Mouse (Mus musculus) CH12.LX (cell line): ENCODE measurements around the gene Pdcd1. TPM values are rescaled to one million over a fixed set of nuclear protein-coding genes. Genes with fewer than 3 reads are reported as not detected.
"Not testable (repeated sequence)": the region's sequence is repeated elsewhere in the genome, so short reads cannot be mapped to it uniquely, and the experiment has no call there.

Source experiments
- DNase-seq: peaks from one replicate; pipeline ENCODE4 v3.0.0-alpha.2; 2013; ENCODE audit errors: extremely low read depth
- H3K27ac ChIP-seq: 2 replicates; pipeline ENCODE4 v1.5.1; 2012; ENCODE audit warnings: low read depth, mild to moderate bottlenecking, control low read depth, moderate library complexity; ENCODE audit not compliant: insufficient read depth
- H3K27me3 ChIP-seq: replicated peaks from 2 replicates; pipeline ENCODE3; 2012; ENCODE audit warnings: inconsistent platforms
- H3K36me3 ChIP-seq, 2 experiments: replicated peaks in 1 of 2; 2 replicates each; pipeline versions ENCODE3 to v1.6.1; 2012; ENCODE audit warnings: inconsistent platforms in 1 of 2, low read length in 1 of 2, mild to moderate bottlenecking in 1 of 2, mixed read lengths in 1 of 2, moderate library complexity in 1 of 2; ENCODE audit not compliant: control insufficient read depth in 1 of 2, insufficient read depth in 1 of 2
- H3K4me1 ChIP-seq, 2 experiments: 2 replicates each; pipeline ENCODE4 v1.6.1; 2012; ENCODE audit warnings: inconsistent platforms in 1 of 2, moderate library complexity in 1 of 2; ENCODE audit not compliant: insufficient read depth in 2 of 2, control insufficient read depth in 1 of 2
- H3K4me2 ChIP-seq: 2 replicates; pipeline ENCODE4 v1.6.1; 2012; ENCODE audit warnings: low read depth, mild to moderate bottlenecking, control low read depth; ENCODE audit not compliant: poor library complexity, insufficient read depth, severe bottlenecking
- H3K4me3 ChIP-seq, 3 experiments: fragments of 150-350 bp in 1 of 3; sonication (generic) in 1 of 3; replicated peaks in 1 of 3; 2 replicates each; pipeline versions ENCODE3 to v1.5.1; 2011 to 2012; ENCODE audit warnings: low read depth in 2 of 3, low read length in 2 of 3, mild to moderate bottlenecking in 2 of 3, moderate library complexity in 2 of 3, control low read depth in 1 of 3, improper control_type of control experiment in 1 of 3, inconsistent platforms in 1 of 3, mixed read lengths in 1 of 3; ENCODE audit not compliant: poor library complexity in 1 of 3
- H3K79me2 ChIP-seq: replicated peaks from 2 replicates; pipeline ENCODE4 v1.6.1; 2012; ENCODE audit warnings: mild to moderate bottlenecking, moderate library complexity; ENCODE audit not compliant: control insufficient read depth, poor library complexity, insufficient read depth, severe bottlenecking; ENCODE audit errors: extremely low read depth
- H3K9ac ChIP-seq: 2 replicates; pipeline ENCODE4 v1.6.1; 2012; ENCODE audit warnings: low read depth, mild to moderate bottlenecking, control low read depth, moderate library complexity; ENCODE audit not compliant: insufficient read depth
- H3K9me3 ChIP-seq: replicated peaks from 2 replicates; pipeline ENCODE3; 2012; ENCODE audit warnings: low read length, inconsistent platforms, mixed read lengths
- BHLHE40 ChIP-seq: IDR thresholded peaks from 2 replicates; pipeline ENCODE4 v1.6.1; 2011; ENCODE audit warnings: mild to moderate bottlenecking, low read depth, low read length, improper control_type of control experiment
- CHD2 ChIP-seq: IDR thresholded peaks from 2 replicates; pipeline ENCODE4 v1.6.1; 2011; ENCODE audit warnings: low read length, improper control_type of control experiment
- CTCF ChIP-seq, 2 experiments: IDR thresholded peaks in 1 of 2; conservative IDR thresholded peaks in 1 of 2; 2 replicates each; pipeline ENCODE4 v1.5.1; 2011 to 2012; ENCODE audit warnings: low read depth in 2 of 2, low read length in 2 of 2, improper control_type of control experiment in 1 of 2, inconsistent platforms in 1 of 2, mild to moderate bottlenecking in 1 of 2, moderate library complexity in 1 of 2
- ETS1 ChIP-seq: conservative IDR thresholded peaks from 2 replicates; pipeline ENCODE4 v1.6.1; 2012; ENCODE audit warnings: low read depth, mild to moderate bottlenecking, inconsistent platforms, low read length, improper control_type of control experiment, moderate library complexity
- GABPA ChIP-seq: IDR thresholded peaks from 2 replicates; pipeline ENCODE4 v1.6.1; 2012; ENCODE audit warnings: low read depth, low read length, improper control_type of control experiment, inconsistent platforms; ENCODE audit not compliant: insufficient replicate concordance
- JUN ChIP-seq: IDR thresholded peaks from 2 replicates; pipeline ENCODE4 v1.6.1; 2011; ENCODE audit warnings: low read depth, mild to moderate bottlenecking, low read length, improper control_type of control experiment, moderate library complexity; ENCODE audit not compliant: insufficient read depth
- MAX ChIP-seq: IDR thresholded peaks from 2 replicates; pipeline ENCODE4 v1.6.1; 2011; ENCODE audit warnings: low read length, improper control_type of control experiment
- MXI1 ChIP-seq: IDR thresholded peaks from 2 replicates; pipeline ENCODE4 v1.6.1; 2011; ENCODE audit warnings: mild to moderate bottlenecking, low read depth, low read length, improper control_type of control experiment
- MYC ChIP-seq: IDR thresholded peaks from 2 replicates; pipeline ENCODE4 v1.6.1; 2011; ENCODE audit warnings: low read depth, mild to moderate bottlenecking, improper control_type of control experiment, low read length
- NELFE ChIP-seq: IDR thresholded peaks from 2 replicates; pipeline ENCODE4 v1.6.1; 2011; ENCODE audit warnings: low read depth, low read length, improper control_type of control experiment
- NRF1 ChIP-seq: IDR thresholded peaks from 2 replicates; pipeline ENCODE4 v1.6.1; 2014; ENCODE audit warnings: low read depth, mild to moderate bottlenecking, inconsistent platforms, low read length, improper control_type of control experiment, moderate library complexity
- PAX5 ChIP-seq: IDR thresholded peaks from 2 replicates; pipeline ENCODE4 v1.6.1; 2012; ENCODE audit warnings: low read length, inconsistent platforms, mixed read lengths
- POLR2A ChIP-seq: IDR thresholded peaks from 2 replicates; pipeline ENCODE4 v1.6.1; 2011; ENCODE audit warnings: low read depth, mild to moderate bottlenecking, improper control_type of control experiment, low read length
- RAD21 ChIP-seq: IDR thresholded peaks from 2 replicates; pipeline ENCODE4 v1.6.1; 2011; ENCODE audit warnings: low read depth, mild to moderate bottlenecking, low read length, improper control_type of control experiment, moderate library complexity
- RCOR1 ChIP-seq: conservative IDR thresholded peaks from 2 replicates; pipeline ENCODE4 v1.6.1; 2012; ENCODE audit warnings: low read depth, mild to moderate bottlenecking, inconsistent platforms, low read length, improper control_type of control experiment
- SIN3A ChIP-seq: IDR thresholded peaks from 2 replicates; pipeline ENCODE4 v1.6.1; 2012; ENCODE audit warnings: low read length, improper control_type of control experiment, inconsistent platforms
- SMC3 ChIP-seq: IDR thresholded peaks from 2 replicates; pipeline ENCODE4 v1.6.1; 2011; ENCODE audit warnings: low read depth, low read length, improper control_type of control experiment
- TBP ChIP-seq: conservative IDR thresholded peaks from 2 replicates; pipeline ENCODE4 v1.6.1; 2011; ENCODE audit warnings: low read depth, low read length, improper control_type of control experiment
- UBTF ChIP-seq: IDR thresholded peaks from 2 replicates; pipeline ENCODE4 v1.6.1; 2012; ENCODE audit warnings: low read depth, mild to moderate bottlenecking, inconsistent platforms, low read length, improper control_type of control experiment, moderate library complexity
- USF2 ChIP-seq: conservative IDR thresholded peaks from 2 replicates; pipeline ENCODE4 v1.6.1; 2011; ENCODE audit warnings: low read depth, low read length, improper control_type of control experiment
- ZC3H11A ChIP-seq: IDR thresholded peaks from 2 replicates; pipeline ENCODE4 v1.6.1; 2012; ENCODE audit warnings: low read depth, mild to moderate bottlenecking, inconsistent platforms, low read length, improper control_type of control experiment
- dilution Hi-C: fragments of 300-500 bp; cut with MboI; formaldehyde crosslinking; loops from 2 replicates; pipeline ENCODE4 v1.14.3; 2020; ENCODE audit warnings: low sequenced_read_pairs; ENCODE audit not compliant: extremely low pct_unique_long_range_greater_than_20kb, extremely low pct_ligation_motif_present
- in situ Hi-C: fragments of 300-500 bp; cut with MboI; formaldehyde crosslinking; loops from 3 replicates; pipeline ENCODE4 v1.14.3; 2019; ENCODE audit warnings: low sequenced_read_pairs, low pct_ligation_motif_present, low pct_unique_long_range_greater_than_20kb, mixed read lengths
- polyA plus RNA-seq: library from polyadenylated mRNA; unstranded; fragments of >175 nt; gene quantifications from 2 replicates; pipeline ENCODE4 v1.2.1, GENCODE M21; 2012; ENCODE audit warnings: low read depth; ENCODE audit not compliant: insufficient read length
- total RNA-seq, 2 experiments: library from RNA; depleted of rRNA; stranded (reverse); fragments of 300-350 nt in 1 of 2; fragments of >200 nt in 1 of 2; gene quantifications; 2 replicates each; pipeline ENCODE4 v1.2.3; 2012 to 2014

Gene Pdcd1
- total and polyA plus RNA-seq, 3 experiments, result 26.4 to 35.1 (median 30.1) TPM

- dilution Hi-C loops (no loop called here), in situ Hi-C loops (no loop called here)
- Histone ChIP-seq H3K79me2 (no peaks in the 10 kb centered on the region), H3K4me2 (no peak within 1 kb of the TSS), H3K27me3 (no peaks in the 10 kb centered on the region), H3K4me1 (peaks cover under 1 to 3% of the 10 kb centered on the region in 2 experiments; a peak in 2 of 4 replicates), H3K9me3 (no peaks in the 10 kb centered on the region), H3K4me3 (no peak within 1 kb of the TSS), H3K27ac (no peak within 1 kb of the TSS), H3K9ac (no peak within 1 kb of the TSS), H3K36me3 (no peaks in the 10 kb centered on the region)
- TF ChIP-seq BHLHE40 (no peak), MXI1 (no peak), CHD2 (no peak), NRF1 (no peak), SIN3A (no peak), POLR2A (no peak), RCOR1 (no peak), MAX (no peak), UBTF (no peak), USF2 (no peak), JUN (no peak), ETS1 (no peak), MYC (no peak), ZC3H11A (no peak), PAX5 (no peak)
- no peak for DNase-seq
Observed at GRCm38 (mm10) chr1:94020151-94020550, 32.2 kb downstream of the Pdcd1 start, which contains the start of gene Neu4. Neu4 (plus strand) TSS chr1:94020451.

GRCm38 (mm10) chr1:94011643-94012042 lies 40.7 kb downstream of the Pdcd1 start:
- Histone ChIP-seq H3K9me3 (no peaks in the 10 kb centered on the region), H3K79me2 (no peaks in the 10 kb centered on the region), H3K27ac (no peak overlapping the region), H3K4me1 (no peaks in the 10 kb centered on the region), H3K4me3 (no peak overlapping the region), H3K36me3 (no peaks in the 10 kb centered on the region), H3K27me3 (no peaks in the 10 kb centered on the region), H3K9ac (no peak overlapping the region), H3K4me2 (no peak overlapping the region)
- DNase-seq, result peak; percentile 17
- in situ Hi-C loops, result loop anchor here (10.0 kb wide), 1 partner anchor 63 kb away; no protein-coding TSS in a partner anchor
- TF ChIP-seq CTCF (conservative IDR thresholded peaks at IDR 0.05 in 1 of 2, IDR thresholded peaks at IDR 0.05 in 1 of 2; ENCODE audit: low read depth in 2 of 2, low read length in 2 of 2) (peak in 1 of 2 experiments; percentile 87; a peak in 3 of 4 replicates), TBP (no peak), MAX (peak; percentile 61; the same call in 1 of the 2 replicates), NELFE (peak; percentile 18; the same call in 1 of the 2 replicates), MYC (peak; percentile 88), SMC3 (peak; percentile 78), GABPA (no peak), RAD21 (peak; percentile 58)
- dilution Hi-C loops, result no loop called here

GRCm38 (mm10) chr1:94008826-94009225 lies 43.5 kb downstream of the Pdcd1 start:
- in situ Hi-C loops, H3K4me2 ChIP-seq, H3K27me3 ChIP-seq, H3K36me3 ChIP-seq, H3K27ac ChIP-seq, DNase-seq, H3K4me3 ChIP-seq, H3K9me3 ChIP-seq, H3K79me2 ChIP-seq, dilution Hi-C loops, H3K4me1 ChIP-seq, H3K9ac ChIP-seq: not testable (repeated sequence)

- H3K27ac ChIP-seq, H3K9ac ChIP-seq, H3K4me3 ChIP-seq, H3K36me3 ChIP-seq, DNase-seq, H3K9me3 ChIP-seq, H3K79me2 ChIP-seq, H3K27me3 ChIP-seq, dilution Hi-C loops, H3K4me2 ChIP-seq, H3K4me1 ChIP-seq, in situ Hi-C loops: not testable (repeated sequence)
Observed at GRCm38 (mm10) chr1:94005954-94006506, 46.3 kb downstream of the Pdcd1 start.
